Mouse (Mus musculus): ENCODE measurements around the gene Ocrl.

The Ocrl gene

DNA sequence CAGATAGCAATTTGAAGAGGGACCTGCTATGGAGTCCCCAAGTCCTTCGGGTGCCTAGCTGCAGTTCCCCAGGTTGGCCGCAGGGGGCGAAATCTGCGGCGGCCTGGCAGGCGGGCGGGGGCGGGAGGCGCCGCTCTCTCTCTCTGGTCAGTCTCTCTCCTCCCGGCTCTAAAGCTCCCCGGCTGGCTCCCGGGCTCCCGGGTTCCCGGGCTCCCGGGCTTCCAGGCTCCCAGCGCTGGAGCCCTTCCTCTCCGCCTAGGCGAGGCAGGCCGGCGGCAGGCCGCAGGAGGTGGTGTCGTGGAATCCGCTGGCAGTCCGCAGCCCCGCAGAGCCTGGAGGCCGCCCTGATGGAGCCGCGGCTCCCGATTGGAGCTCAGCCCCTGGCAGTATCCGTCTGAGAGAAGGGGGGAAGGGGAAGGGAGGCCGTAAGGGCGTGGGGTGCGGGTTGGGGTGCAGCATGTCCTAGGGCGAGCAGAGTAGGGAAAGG is at the start of gene Ocrl:
Gene Ocrl (plus strand): TSS at position 82 of the 487 bp plus-strand sequence.
- DNase-seq (ENCODE audit: low read depth): peak; percentile 44

DNA sequence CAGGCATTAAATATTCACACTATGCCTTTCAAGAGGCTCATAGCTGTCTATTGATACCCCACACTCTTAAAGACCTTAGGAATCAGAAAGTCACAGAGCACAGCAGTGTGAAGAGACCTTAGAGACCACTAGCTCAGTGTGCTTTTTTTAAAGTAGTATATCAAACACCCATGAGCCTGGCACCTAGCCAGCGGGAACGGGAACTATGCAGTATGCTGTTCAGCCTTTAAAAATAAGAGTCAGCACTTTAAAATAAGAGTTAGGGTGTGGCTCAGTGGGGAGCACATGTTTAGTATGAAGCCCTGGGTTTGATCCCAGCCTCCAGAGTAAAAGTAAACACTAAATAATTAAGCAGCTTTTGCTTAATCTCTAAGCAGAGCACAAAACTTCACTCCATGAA is 32.1 kb upstream of the Ocrl start:
- DNase-seq (ENCODE audit: low read depth): no peak

DNA sequence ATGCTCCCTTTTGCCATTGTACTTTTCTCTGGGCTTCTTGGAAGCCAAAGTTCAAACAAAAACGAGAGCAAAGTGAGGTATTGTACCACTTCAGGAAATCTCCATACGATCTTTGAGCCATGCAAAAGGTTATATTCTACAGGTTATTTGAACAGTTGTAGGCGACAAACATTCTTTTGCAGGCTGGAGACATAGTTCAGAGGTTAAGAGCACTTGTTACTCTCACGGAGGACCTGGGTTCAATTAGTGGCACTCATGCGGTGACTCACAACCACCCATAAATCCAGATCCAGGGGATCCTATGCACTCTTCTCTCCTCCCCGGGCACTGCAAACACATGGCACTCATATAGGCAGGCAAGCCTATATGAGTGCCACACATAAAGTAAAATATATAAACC is 29.4 kb upstream of the Ocrl start:
- DNase-seq (ENCODE audit: low read depth): no peak

DNA sequence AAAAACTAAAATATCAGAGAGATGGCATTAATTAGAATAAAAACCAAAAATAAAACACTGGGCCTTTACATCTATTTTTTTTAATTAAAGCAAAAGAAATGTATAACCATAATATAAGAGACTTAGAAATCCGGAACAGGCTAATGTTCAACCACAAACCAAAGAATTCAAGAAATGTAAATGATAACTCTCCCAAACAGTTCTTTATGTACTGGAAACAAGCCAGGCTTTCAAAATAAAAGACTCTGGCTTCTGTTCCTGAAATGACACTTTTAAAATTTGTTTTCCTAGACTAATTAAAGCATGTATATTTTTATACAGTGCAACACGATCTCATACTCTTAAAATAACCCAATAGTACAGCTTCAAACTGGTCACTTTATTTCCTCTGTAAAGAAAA is 24.8 kb upstream of the Ocrl start:
- DNase-seq (ENCODE audit: low read depth): no peak

DNA sequence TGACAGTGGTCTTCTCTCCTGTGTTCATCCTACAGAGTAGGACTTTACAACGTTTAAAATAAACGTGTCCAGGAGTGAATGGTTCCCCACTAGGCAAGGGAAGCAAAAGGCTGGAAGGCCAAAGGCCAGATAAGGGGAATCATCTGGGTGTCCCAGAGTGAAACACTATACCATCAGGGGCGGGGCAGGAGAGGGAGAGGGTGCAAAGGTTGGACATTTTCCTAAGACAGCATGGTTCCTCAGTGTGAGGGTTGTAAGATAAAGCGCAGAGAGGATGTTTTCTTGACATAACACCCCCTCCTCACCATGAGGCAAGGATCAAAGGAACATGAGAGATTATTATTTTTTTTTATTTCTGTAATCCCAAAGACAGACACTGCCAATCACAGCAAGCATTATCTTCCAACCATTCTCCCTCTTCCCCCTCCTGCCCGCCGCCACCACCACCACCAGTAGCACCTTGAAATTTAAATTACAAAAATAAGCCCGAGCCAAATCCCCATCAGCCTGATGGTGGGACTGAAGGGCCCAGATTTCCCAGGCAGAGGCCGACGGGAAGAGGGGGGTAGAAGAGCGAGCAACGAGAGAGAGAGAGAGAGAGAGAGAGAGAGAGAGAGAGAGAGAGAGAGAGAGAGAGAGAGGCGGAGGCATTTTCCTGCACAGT is 20.8 kb upstream of the Ocrl start:
- DNase-seq (ENCODE audit: low read depth): no peak

DNA sequence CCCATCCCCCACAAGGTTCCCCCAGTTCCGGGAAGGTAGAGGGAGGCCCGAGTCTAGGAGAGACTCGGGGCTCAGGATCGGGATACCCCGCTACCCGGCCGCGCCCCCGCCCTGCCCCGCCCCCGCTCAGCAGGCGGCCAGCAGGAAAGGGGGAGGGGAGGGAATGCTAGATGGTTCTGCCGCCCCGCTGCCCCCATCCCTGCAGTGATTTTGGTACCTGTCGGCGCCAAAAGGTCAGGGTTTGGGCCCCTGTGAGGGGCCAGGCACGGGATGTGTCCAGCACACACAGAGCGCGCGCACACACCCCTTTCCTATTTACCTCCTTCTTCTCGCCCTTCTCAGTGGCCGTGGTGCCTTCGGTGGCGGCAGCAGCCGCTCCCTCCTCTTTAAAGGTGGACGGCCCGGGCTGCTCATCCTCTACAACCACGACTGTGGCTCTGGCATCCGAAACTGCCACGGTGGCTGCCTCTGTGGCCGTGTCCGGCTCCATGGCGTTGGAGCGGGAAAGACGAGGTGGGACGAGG is 20.2 kb upstream of the Ocrl start:
- DNase-seq (ENCODE audit: low read depth): no peak

DNA sequence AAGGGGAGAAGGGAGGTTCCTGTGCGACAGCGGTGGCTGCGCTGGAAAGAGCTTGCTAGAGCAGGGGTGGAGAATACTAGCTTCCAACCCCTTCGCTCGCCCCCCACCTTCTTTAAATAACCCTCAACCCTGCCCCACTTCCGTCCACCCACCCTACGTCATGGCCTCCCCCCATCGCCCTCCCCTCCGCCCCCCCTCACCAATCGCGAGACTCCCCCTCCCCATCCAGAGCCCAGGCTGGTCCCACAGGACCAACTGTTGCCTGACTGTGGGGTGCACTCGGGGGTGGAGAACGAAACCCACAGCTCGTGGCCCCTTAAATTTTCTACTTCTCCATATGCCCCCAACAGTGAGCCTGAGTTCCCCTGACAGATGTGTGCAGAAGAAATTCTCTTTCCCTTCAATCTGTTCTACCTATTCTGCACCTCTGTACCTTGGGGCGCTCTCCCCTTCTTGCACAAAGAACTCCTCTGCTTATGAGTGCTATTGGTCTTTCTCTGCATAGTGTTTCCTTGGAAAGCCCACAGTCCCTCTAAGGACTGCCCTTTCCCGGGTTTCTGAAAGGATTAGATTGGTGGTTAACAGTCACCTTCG is 19.7 kb upstream of the Ocrl start, which contains the start of gene Smarca1:
Gene Smarca1 (minus strand): TSS at position 544 of the 594 bp plus-strand sequence.
- no peak for DNase-seq (ENCODE audit: low read depth)

DNA sequence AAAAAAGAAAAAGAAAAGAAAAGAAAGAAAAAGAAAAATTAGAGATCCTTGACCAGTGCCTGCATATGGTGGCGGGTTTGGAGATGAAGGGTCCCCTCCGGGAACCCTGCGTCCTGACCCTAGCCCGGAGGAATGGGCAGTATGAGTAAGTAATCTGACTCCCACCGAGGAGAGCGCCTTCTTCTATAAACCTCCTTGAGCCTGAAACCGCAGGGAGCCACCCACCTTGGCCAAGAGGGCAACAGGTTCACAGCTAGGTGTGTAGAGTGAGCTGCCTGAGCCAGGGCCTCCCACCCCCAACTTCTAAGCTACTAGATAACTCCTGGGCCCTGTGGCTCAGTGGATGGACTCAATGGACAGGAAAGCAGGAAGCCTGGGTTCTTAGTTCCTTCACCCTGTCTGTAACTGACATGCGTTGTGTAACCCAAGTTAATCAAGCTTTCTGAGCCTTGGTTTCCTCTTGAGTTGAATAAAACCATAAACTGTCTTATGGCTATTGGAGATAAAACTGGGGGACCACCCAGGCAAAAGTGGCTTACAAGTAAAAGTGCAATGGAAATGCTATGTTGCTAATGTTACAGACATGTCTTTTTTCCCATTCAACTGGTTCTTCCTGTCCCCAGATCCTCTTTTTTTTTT is 836 bp downstream of the Ocrl start:
- peak; percentile 13 for DNase-seq (ENCODE audit: low read depth)

DNA sequence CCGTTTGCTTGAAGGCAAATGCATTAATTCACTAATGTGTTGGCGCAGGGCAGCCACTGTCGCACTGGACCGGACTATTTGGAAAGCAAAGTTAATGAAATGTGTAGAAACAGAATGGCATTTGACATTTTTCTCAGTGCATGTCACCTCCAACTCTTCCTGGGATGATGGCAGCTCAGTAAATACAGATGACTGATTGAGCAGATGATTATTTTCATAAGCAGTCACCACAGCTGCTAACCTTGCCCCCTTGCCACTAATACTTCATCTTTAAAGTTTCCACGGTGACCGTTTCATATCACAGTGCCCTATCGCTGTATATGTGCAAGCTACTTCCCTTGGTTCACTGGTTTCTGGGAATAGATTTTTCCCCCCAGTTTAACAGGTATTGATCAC is 1.4 kb downstream of the Ocrl start:
- DNase-seq (ENCODE audit: low read depth): no peak

DNA sequence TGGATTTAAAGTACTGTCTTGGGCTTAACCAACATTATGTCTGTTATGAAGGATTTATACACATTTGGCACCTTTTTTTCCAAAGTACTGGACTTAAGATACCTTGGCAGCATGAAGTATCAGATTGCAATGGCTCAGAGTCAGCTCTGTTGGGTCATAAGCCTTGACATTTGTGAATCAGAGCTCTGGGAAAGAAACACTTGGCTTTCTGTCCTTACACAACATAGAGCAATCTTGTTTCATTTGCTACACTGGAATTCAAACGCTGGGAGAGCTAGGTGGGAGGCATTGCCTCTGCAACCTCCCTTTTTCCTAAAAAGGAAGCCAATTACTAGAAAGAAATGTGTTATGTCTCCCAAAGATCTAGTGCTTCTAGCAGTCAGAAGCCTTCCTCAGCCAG is 4.6 kb downstream of the Ocrl start:
- DNase-seq (ENCODE audit: low read depth): no peak

DNA sequence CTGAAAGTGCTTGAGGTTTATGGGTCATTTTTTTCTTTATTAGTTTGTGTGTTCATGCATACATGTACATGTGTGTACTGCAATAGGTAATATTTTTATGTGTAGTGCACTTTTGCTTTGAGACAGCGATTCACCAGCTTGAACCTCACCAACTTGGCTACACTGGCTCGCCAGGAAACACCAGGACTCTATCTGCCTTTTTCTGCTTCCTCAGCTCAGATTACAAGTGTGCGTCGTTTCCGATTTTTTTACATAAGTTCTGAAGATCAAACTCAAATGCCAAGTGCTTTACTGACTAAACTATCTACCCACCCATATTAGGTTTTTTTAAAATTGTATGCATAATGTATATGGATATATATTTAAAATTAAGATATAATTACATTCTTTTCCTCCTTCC is 8.4 kb downstream of the Ocrl start:
- no peak for DNase-seq (ENCODE audit: low read depth)

DNA sequence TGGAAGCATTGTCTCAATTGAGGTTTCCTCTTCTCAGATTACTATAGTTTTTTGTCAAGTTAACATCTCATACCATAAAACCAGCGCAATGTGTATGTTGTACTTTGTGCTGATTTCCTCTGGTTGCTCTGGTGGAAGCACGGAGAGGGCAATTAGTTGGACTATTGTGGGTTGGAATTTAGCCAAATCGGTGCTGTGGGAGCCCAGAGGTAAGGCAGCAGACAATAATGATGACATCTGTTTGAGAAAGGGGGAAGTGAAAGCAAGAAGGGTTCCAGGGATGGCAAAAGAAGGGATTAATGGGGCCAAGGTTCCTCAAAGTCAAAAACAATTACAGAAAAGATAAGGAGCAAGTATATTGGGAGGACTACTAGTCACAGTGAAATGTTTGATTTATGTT is 15.8 kb downstream of the Ocrl start:
- DNase-seq (ENCODE audit: low read depth): no peak

DNA sequence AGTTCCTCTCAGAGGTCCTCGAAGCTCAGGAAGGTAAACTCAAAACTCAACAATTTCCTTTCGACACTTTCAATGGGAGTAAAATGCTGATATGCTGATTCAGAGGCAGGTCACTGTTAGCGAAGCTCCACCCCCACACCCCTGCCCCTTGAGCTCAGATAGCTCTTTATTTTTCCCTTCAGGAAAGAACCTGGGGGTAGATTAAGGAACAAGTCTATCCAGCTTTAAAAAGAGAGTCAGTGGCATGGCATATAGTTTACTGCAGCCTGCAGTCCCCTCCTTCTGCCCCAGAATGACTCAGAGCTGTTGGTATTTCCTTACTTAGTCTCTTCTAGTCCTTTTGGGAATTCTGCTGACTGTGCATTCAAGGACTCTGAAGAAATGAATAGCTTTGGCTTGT is 18.3 kb downstream of the Ocrl start:
- DNase-seq (ENCODE audit: low read depth): no peak

DNA sequence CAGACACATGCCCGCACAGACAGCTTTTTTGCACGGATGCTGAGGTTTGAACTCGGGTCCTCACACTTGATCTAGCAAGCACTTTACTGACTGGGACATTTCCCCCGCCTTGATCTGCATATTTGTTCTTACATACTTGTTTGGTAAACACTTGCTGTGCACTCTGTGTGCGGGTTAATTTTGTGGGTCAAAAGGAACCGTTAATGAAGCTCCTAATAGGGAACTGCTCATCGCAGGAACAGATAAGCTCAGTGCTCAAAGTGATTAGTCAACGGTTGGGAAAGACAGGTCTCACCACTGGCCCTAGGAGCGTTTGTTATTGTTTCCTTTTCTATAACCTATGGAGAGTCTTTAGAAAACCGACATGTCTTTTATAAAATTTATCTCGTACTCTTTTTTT is 22.2 kb downstream of the Ocrl start:
- DNase-seq (ENCODE audit: low read depth): no peak

DNA sequence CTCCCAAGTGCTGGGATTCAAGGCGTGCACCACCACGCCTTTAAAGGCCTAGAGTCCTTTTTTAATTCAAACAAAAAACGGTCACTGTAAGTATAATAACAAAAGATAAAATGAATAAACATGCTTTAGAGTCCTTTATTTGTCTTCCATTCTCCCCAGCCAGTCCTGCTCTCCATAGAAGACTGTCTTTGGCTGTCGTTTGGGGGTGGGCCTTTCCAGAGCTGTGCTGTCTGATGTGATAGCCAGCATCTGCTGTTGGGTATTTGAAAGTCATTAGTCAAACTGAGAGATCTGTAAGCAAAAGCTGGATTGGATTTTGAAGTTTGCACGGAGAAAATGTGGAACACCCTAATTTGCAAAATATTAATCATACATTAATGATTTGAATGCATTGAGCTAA is 24.7 kb downstream of the Ocrl start:
- DNase-seq (ENCODE audit: low read depth): no peak

DNA sequence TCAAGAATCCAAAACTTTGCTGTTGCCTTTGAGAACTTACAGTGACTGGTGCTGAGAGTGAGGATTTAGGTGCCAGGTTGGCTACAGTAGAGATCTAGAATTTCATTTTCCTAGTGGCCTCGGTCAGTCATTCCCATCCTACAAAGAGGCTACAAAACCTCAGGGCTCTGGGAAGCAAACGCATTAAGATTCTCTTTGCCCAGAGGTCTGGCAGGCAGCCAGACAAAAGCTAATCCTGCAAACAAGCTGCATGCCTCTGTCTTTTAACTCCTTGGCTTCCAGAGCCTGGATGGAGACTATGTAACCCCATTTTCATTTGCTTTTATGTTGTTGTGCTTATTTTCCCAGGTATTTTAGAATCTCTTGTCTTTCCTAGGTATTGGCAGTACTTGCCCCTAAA is 25.6 kb downstream of the Ocrl start:
- no peak for DNase-seq (ENCODE audit: low read depth)

DNA sequence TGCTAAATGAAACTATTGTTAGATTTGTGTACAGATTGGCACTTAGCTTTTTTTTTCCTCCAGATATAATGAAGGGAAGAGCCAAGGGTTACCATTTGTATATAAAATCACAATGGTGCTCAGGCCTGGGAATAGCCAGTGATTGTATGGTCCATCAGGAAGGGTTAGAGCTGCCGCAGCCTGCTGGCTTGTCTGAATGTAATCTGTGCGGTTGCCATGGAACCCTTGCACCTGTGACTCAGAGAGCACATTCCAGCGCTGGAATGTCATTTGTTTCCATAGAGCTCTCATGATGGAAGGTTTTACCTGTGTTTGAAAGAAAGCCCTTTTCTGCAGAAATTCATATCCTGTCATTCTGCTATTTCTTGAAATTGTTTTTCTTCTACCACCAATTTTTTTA is 37.5 kb downstream of the Ocrl start:
- DNase-seq (ENCODE audit: low read depth): no peak

DNA sequence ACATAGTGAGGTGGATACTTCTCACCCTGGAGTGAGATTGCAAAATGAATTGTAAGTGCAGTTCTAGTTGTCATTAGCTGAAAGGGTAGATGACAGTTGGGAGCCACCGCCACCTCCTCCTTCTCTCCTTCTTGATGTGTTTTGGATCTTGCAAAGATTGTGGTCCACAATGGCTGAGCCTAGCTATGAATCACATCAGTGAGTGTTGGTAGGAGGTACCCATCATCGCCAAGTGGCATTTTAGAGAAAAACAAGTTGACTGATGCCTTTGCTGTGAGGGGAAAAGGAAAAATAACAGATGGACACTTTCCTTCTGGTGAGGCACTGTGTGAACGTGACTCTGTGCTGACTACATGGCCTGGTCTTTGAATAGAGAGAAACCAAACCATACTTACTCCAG is 50.4 kb downstream of the Ocrl start:
- DNase-seq (ENCODE audit: low read depth): no peak

DNA sequence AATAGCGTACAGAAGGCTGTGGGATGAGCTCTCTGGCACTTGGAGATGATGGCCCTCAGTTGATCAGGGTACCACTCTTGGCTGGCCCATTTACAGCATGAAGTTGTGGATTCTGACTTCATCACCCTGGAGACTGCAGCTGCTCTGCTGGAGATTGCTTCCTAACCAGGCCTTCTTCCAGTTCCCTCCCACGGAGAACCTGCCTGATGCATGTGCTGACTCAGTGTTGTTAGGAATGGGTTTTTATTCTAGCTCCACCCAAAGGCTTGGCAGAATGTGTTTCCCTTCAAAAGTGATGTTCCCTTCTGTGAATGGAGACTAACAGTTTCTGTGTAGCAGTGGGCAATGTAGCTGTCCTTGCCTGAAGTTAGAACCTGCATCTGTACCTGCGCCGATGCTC is 58.2 kb downstream of the Ocrl start:
- DNase-seq (ENCODE audit: low read depth): no peak

DNA sequence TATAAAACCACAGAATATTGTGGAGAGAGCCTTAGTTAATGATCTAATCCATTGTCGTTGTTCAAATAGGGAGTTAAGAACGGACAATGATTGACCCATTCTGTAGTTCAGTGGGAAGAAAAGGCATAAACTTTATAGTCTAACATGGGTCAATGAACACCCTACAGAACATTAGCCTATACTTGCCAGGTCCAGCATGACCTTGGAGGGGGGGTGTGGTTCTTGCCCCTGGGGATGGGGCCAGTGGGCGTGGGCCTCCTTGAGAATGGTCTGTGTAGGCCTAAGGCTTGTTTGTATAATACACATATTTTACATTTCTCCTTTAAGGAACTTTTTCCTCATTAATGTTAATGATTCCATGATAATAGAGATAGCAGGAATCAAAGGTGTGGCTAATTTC is 58.7 kb downstream of the Ocrl start:
- no peak for DNase-seq (ENCODE audit: low read depth)

DNA sequence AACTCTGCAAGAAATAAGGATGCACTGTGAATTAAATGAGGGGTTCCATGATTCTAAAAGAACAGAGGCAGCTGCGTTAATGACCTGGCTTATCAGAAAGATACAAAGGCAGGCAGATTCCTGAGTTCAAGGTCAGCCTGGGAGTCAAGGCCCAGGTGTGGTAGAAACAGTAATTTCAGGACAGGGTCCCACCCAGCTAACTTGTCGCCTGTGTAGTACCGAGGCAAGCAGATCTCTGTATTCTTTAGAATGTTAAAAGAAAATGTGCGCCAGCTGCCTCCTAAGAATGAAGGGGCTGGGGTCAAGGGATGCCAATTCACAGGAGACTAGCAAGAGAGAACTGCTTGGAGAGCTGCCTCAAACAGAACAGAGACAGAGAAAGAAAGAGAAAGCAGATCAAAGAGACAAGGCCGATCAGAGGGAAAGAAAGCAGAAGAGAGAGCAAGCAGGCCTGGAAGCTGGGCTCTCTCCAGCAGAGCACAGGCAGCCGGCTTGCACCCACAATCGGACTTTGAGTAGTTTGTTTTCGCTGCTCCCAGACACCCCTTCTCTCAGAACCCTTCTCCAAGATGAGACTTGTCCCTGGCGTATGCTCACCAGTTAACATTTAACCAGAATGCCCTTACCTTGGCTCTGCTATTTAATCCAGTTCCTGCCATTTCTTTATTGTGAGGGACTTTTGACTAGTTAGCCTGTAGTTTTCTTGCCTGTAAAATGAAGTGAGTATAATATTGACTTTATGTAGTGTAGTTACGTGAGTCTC is 59.4 kb downstream of the Ocrl start:
- DNase-seq (ENCODE audit: low read depth): no peak

DNA sequence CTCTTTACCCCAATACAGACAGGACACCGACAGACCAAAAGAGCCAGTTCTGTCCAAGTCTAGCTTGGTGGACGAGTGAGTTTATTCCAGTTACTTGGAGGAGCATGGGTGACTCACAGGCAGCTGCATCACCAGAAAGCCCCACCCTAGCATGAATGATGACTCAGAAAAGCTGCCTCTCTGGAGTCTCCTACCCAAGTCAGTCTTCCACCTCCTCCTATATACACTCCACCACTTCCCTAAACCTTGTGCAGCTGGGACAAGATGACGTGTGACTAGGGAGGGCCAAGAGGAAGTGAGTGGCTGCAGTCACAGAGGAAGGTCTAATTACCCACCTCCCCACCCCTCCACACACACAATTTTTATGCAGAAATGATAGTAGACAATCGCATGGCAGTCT is 64.4 kb downstream of the Ocrl start:
- no peak for DNase-seq (ENCODE audit: low read depth)

DNA sequence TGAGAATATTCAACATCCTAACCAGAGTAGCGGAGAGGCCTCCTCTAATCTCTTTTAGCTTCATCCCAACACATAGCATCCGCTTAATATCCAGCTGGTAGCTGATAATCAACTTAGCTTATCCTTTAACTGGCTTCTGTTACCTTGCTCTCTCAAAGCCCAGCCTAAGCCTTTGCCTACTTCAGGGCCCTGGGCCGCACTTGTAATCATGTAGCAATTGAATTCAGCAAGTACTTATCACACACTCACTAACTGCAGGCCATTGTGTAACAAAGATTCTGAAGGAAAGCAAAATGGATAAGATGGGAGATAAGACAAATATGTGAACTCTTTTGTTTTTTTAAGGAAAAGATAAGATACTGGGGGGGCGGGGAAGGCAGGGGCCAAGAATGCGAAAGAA is 64.9 kb downstream of the Ocrl start:
- no peak for DNase-seq (ENCODE audit: low read depth)

Data from c-Kit-positive CD71-positive TER-119-negative erythroid progenitor cells, embryonic 14.5 days (primary cell).